Mouse (Mus musculus) 416B (cell line): Measurements from ENCODE around the gene Dnpep.

ENCODE experiments used
- DNase-seq: peaks from one replicate; pipeline ENCODE4 v3.0.0; 2011; ENCODE audit warnings: low read depth

Gene Dnpep

DNA sequence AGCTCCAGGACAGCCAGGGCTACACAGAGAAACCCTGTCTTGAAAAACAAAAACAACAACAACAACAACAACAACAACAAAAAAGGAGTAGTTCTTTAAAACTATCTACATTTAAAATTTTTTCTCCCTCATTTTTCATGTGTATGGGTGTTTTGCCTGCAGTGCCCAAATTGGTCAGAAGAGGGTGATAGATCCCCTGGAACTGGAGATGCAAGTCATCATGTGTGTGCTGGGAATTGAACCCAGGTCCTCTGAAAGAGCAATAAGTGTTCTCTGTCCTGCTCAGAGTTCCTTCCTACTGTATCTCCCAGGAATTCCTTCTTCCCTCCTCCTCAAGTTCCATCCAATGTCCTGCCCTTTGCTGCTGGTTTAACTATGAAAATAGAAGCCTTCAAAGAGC, 9.7 kb upstream of the Dnpep start:
- no peak for DNase-seq

DNA sequence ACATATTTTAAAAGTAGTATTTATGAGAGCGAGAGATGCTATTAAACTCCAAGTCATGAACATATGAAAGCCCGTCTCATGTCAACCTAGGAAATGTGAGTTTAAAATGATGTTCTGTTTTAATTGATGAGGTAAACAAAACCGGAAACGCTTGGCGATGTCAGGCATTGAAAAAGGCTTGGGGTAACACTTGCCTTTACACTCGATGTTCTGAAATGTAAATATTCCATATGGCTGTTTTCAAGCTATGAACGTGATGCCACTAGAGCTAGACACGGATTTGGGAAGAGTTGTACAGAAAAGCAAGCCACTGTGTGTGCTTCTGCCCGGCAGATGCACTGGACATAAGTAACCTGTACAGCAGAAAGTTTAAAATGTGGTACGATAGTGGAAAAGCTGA, 1.4 kb upstream of the Dnpep start:
- no peak for DNase-seq

DNA sequence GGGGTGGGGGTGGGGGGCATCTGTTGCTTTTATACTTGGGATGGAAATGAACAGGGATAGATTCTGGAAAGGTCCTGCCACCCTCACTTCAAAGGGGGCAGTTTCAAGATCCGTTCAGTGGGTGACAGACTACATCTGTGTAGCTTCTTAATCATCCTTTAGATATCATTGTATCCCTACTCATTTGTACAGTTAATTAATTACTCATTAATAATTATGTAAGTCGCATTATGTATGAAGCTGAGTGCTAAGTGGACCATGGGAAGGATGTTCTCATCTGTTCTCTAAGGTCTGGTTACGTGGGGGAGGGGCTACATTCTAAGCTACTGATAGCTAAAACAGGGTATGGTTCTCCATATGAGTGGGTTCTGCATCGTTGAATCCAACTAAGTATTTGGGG, 946 bp upstream of the Dnpep start:
- DNase-seq, result no peak

DNA sequence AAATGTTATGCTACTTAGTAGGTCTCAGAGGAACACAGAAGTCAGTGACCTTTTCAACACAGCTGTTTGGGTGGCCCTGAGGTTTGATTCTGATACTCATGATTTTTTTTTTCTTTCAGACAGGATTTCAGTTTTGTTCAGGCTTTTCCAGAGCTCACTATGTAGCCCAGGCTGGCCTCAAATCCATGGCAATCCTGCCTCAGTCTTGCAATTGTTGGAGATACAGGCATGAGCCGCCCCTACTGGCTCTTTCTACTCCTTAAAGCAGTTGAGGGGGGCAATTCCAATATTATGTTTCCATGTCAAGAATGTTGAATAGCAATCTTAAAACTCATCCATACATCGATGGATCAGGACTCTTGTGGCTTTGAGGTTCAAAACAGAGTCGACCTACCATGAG, 511 bp upstream of the Dnpep start:
- no peak for DNase-seq

DNA sequence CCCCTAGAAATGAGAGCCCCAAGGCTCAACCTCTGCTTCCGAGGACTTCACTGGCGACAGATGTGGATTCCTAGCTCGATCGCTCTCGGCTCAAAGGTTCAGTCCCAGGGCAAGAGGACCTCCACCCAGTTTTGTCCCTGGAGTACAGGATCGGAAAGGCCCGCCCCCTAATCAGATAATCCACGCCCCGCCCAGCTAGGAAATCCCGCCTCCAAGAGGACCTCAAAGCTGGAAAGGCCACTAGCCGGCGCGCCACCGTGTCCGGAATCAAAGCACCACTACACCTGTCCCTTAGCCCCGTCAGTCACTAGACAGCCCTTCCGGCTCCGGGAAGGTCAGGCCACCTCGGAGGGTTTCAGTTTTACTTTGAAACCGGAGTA, 939 bp downstream of the Dnpep start:
- DNase-seq, result peak; percentile 85

DNA sequence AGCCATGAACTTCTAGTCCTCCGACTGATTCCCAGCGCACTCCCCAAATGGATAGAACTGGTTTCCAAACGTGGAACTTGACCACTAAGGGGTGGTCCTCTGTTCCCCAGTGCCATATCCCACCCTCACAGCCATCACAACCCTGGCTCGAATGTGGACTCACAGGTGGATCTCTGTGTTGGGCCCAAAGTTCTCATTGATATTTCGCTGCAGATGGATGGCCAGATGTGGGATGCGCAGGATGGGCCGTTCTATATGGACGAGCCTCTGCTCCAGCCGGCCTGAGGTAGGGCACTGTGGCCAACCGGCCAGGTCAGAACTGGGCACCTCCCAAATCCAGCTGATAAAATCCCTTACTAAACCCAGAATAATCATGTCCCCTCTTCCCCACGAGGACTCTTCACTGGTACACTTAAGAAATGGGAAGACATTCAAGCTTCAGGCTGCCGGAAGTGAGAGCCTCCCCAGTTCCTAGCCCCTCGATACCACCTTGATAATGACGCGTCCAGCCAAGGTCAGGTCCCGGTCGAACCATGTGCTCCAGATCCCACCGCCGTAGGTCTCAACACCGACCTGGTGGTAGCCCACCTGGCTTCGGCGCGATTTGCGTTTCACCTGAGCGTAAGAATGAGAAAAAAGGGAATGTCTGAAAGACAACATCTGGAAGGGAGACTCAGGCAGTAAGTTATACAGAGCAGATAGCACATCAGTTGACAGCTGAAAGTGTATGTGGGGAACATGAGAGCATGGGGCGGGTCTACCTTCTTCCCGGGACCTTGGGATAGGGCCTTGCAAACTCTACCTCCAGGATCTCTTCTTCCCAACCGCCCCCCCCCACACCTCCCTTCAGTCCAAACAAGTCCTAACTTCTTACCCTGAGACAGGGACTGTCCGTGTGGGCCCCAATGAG, 2.1 kb downstream of the Dnpep start:
- DNase-seq, result no peak

DNA sequence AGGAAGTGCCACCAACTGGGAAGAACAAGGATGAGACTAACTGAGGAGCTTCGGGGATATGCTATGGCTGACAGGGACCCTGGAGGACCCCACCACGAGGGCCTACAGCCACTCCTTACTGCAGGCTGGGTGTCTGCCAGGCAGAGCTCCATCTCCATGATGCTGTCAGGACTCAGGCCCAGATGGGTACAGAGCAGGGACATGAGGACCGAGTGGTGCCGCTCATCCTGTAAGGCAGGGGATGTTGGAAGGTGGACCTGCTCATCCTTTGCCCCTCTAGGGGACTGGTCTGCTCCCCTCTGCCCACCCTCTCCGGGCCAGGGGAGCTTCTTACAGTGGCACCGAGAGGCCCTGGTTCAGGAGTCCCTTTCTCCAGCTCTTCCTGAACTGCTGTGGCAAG, 2.8 kb downstream of the Dnpep start:
- no peak for DNase-seq

DNA sequence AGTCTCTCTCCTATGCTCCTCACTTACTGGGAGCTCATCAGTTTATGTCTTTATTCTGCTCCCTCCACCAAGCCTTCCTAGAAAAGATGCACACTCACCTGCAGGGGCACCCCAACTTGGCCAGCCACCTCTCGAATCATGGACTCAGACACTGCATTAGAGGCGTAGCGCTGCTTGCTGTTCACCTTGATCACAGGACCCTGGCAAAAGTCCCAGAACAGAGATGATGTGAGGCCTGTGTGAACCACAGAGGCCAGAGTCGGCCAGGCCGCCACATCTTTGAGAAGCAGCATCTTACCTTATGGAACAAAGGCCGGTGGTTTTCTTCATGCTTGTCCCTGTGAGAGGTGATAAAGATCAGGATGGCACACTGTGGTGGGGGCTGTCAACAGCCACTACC, 6.1 kb downstream of the Dnpep start:
- DNase-seq, result no peak

DNA sequence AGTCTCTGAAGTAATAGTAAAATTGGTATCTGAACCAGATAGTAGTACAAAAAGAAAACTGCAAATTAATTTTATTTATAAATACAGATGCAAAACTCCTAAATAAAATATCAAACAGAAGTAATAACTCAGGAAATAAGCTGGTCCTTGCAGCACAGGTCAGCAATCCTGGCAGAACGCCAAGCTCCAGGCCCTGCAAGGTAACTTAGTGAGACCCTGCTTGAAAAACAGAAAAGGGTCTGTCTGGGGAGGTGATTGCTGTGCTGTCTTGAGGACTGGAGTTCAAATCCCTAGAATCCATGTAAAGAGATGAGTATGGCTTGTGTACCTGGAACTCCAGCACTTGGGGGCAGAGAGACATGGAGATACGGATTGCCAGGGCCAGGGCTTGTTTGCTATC, 13.1 kb downstream of the Dnpep start:
- DNase-seq, result no peak

DNA sequence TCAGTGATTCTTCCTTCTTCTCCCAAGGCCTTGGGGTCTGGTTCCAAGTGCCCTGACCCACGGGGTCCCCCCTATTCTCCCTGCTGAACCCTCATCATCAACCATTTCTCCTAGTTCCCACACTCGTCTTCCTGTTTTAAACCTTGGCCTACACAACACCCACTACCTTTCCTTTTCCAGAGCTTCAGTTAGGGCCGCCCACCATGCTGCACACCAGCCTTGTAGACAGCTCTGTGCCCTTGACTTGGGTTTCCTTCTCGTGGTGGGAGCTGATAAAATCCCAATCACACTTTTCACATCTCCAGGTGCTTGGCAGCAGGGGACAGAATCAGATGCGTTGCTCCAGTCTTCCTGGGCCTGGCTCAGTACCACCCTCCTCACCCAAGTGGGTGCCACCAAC, 23.5 kb downstream of the Dnpep start:
- DNase-seq, result no peak

DNA sequence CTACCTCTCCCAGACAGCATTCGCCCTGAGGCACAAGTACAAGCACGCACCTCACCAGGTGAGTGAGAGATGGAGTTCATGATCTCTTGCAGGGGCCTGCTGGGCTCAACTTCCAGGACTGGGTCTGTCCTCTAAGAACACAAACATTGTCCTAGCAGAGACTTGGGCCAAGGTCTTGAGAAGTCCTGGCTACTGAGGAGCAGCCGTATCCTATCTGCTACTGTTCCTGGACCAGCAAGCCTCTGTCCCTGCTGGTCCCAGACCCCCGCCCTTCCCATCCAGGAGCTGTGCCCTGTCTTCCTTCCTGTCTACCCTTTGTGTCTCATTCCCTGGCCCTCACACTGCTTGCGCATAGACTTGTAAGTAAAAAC, 24.5 kb downstream of the Dnpep start:
- DNase-seq, result no peak

DNA sequence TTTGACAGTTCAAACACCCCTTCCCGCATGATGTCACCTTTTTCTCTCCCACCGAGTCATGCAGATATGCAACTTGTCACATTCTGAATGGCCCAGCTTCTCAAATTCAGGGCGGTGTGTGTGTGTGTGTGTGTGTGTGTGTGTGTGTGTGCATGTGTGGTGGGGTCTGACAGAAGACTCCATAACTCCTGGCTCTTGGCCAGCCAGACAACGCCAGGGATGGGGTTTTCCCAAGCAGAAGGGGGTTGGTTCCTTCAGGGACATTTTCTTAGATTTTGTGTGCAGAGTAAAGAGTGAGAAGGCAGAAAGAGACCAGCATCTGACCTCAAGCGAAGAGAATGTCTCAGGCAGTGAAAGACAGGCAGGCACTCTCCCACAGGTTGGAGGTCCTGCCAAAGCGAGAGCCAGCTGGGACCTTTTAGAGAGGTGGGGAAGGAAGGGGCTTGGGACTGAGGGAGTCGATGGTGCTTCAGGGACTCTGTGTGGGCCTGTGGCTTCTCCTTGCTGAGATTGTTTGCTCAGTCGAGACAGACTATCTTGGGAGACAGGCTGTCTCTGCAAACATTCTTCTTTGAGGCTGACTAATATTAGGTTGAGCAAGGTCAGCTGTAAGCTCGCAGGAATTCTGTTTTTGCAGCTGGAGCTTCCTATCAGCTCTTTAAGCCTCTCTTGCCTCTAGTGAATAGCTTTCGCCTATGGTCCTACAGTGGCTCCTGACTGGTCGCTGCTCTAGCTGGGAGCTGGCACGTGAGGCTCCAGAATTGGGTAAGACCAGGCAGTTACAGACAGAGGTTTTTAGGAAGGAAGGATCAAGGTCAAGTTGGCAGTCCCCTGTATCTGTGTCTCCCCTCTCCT, 25.1 kb downstream of the Dnpep start:
- no peak for DNase-seq

DNA sequence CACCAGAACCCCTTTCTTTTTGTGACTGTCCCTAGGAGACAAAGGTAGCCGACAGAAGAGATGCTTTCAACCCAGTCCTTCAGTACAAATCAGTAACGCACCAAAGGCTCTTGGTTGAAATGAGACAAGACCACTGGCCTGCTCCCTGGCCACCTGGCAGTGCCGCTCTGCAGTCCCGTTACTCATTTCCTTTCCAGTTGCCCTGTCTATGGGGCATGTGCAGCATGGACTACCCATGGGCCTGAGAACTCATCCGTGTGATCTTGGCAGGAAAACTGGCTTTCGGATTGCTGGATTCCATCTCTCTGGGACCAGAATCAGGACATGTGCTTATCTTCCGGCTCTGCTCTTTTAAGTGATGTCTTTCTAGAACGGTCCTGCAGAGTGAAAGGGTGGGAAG, 26.5 kb downstream of the Dnpep start:
- no peak for DNase-seq

DNA sequence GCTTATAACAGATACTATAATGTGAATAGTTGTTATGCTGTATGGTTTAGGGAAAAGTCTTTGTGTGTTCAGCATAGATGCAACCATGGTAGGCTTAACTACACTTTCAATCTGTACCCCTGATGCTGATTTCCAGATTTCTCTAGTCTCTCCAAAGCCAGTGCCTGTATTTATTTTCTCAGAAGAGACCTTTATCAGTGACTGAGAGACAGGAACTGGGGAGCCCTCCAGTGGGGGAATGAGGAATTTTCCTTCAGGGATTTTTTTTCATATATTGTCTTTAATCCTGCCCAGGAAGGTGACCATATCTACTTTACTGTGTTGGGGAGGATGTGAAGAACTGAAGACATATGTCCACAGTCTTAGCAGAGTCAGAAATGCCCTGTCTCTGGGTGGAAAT, 27.2 kb downstream of the Dnpep start:
- peak; percentile 60 for DNase-seq

DNA sequence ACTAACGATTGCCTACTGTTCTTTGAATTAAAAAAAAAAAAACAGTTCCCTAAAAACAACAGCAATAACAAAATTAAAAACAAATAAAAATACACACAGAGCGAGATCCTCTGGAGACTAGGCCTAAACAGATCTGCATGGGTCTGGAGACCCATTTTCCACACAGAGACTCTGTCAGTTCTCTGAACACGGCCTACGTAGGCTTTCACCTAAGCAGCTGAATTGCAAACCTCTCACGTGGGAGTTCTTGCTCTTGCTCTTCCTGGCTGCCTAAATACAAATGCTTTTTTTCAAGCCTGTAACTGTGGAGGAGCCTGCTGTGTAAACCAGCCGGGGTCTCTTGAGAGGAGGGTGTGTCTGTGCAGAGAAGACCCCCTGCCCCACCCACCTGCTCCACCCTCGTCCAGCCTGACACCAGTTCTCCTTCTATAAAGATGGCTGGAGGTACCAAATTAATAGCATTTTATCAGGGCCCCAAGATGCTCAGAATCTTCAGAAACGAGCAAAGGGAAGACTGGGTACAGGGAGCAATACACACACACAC, 27.8 kb downstream of the Dnpep start:
- no peak for DNase-seq

DNA sequence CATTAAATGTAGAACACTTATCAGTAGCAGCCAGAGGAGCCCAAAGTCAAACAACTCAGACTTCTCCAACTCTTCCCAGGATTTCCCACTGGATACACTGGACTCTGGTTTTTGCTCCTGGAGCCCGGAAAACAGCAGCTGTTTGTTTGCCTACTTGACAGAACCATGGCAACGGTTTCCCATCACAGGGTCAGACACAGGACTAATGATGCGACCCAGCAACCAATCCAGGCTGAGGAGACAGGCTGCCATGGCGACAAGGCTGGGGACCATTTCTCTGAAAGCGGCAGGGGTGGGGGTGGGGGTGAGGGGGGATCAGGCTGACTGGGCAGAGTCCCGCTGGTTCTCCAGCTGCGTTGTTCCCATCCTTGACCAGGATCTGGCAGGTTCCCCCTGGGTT, 28.4 kb downstream of the Dnpep start:
- DNase-seq, result no peak

DNA sequence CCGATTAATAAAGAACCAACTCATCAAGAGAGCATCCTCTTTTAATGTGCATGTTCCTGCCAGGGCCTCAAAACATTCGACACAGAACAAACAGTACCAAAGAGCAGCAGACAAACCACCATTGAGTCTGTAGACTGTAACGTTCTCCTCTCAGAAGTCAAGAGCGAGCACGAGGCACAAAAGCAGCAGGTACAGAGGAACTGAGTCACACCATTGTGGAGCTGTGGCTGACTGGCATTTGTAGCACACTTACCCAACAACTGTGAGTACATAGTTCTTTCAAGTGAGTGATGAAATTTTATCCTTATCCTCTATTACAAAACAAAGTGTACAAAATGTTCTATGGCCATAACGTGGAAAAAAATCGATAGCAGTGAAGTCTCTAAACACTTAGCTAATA, 32.9 kb downstream of the Dnpep start:
- peak; percentile 41 for DNase-seq

DNA sequence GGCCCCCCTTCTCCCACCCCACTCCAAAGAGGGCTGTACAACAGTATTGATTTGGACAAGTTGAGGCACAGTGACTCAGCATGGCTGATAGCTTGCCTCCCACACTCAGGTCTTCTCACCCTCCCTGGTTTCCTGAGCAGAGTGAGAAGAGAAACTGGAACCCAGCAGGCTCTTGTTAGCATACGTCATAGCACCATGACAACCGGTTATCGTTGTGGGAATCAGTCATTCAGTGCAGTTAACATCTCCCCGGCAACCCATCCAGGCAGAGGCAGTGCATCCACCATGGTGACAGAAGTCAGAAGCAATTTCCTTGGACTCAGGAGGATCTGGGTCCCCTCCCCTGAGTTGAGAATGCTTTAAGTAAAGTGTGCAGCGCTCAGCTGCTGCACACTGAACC, 34.8 kb downstream of the Dnpep start:
- no peak for DNase-seq

DNA sequence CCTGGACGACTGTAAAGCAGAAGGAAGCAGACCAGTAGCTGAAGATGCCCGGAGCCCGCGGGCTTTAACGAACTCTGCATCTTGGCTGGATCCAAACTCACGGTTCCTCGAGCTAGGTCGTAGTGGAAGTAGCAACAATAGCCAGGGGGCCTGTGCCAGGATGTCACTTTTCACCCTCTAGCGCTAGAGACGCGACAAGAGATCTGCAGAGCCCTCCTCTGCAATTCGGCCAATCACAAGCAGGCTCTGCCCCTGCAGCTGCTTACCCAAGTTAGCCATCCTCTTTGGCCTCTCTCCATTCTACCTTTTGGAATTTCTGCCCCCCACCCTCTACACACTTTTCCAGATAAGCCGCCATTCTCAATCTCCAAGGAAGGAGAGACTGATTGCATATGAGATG, 39.6 kb downstream of the Dnpep start, which contains the start of gene Resp18:
Gene Resp18, minus strand, starts transcription at position 188 of the 400 bp plus-strand sequence.
- no peak for DNase-seq

DNA sequence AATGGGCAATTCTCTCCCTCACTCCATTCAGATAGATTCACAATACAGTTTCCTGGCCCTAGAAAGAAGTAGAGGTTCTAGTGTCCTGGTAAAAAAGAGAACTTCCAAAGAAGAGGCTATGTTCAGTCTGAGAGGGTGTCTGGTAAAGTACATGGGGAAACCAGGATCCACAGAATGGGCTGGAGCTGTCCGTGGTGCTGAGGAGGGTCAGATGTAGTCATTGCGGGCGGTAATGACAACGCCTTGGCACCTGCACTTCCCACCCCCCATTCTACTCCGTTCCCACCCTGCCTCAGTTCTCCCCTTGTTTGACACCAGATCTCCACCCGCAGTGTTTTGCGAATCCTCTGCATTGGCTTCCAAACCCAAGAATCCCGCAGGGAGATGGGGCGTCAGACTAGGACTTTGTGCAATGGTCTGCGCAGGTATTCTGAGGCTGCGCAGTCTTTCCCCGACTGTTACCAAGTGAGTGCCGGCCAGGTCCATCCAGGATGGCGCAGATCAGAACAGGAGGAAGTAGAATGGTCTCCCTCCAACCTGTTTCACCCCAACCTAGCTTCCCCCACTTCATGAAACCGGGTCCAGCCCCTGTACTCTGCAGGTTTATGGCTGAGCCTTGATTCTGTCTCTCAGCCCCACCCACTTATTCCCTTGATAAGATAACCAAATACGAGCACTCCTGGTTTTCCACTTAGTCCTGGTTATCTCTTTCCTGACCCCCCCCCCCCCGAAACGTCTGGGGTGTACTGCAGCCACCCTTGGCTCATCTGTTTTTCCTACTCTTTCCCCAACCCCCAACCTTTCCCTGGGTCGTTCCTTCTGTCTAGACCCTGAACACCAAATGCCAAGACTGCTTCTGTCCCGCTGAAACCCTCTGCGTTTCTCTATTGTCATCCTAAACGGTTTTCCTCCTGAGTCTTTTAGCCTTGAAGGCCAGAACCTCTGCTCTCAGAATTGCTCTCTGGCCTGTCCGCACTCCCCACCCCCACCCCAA, 40.3 kb downstream of the Dnpep start:
- peak; percentile 32 for DNase-seq

DNA sequence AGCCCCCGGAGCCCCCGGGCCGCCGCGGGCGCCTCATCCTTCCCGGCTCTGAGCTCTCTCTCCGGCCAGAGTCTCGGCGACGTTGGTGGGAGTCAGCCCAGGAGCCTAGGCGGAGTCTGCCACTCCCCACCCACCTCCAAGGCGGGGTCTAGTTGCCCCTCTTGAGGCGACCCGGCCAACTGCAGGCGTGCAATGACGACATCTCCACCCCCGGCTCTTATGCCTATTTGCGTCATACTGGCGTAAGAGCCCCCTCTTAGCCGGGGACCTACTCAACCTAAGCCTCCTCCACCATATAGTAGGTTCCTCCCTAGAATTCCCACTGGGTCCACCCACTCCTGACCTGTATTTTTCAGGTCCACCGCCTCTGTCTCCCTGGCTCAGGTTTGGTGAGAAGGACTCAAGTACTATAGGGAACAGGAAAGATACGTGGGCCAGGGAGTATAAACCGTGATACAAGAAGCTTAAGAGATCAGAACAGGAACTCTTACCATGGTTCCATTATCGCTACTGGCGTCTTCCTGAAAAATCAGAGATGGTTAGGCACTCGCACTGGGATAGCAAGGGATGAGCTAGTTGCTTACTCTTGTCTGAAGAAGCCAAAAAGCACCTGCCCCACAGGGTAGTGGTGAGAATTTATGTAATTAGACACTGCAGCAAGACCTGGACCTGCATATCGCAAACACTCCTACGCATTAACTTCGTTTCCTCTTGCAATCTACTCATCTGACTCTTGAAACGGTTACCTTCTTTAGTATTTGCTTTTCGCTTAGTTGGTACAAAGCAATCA, 53.5 kb downstream of the Dnpep start, which contains the start of gene Ptprn:
Gene Ptprn, minus strand, starts transcription at position 412 of the 790 bp plus-strand sequence.
- DNase-seq, result no peak
